Mouse (Mus musculus): Measurements from ENCODE around the gene Ptprn2.

Gene Ptprn2

GRCm38 (mm10) chr12:117315661-117316060, 830.1 kb downstream of the Ptprn2 start:
- DNase-seq (ENCODE audit: low spot score in 2 of 2), result no peak

- no peak for DNase-seq (ENCODE audit: low spot score in 2 of 2)
Measured at GRCm38 (mm10) chr12:117318229-117318628, 832.7 kb downstream of the Ptprn2 start.

GRCm38 (mm10) chr12:117323017-117323416, 837.5 kb downstream of the Ptprn2 start:
- DNase-seq (ENCODE audit: low spot score in 2 of 2), result no peak

Data from frontal cortex, postnatal 25 days (tissue).